Mouse (Mus musculus): ENCODE measurements around the gene Actr6.
"Not testable (repeated sequence)": the region's sequence is repeated elsewhere in the genome, so short reads cannot be mapped to it uniquely, and the experiment has no call there.

The Actr6 gene

GRCm38 (mm10) chr10:89682157-89682556 is 49.9 kb downstream of the Actr6 start:
- DNase-seq (ENCODE audit: extremely low read depth, low read depth, low spot score), result no peak

- peak; percentile 94 for DNase-seq (ENCODE audit: extremely low read depth, low read depth, low spot score)
Measured at GRCm38 (mm10) chr10:89681706-89682105, 50.4 kb downstream of the Actr6 start.

- DNase-seq (ENCODE audit: extremely low read depth, low read depth, low spot score), result no peak
Measured at GRCm38 (mm10) chr10:89680517-89680916, 51.6 kb downstream of the Actr6 start.

GRCm38 (mm10) chr10:89679448-89679847 is 52.6 kb downstream of the Actr6 start:
- DNase-seq (ENCODE audit: extremely low read depth, low read depth, low spot score), result no peak

- DNase-seq (ENCODE audit: extremely low read depth, low read depth, low spot score), result no peak
Measured at GRCm38 (mm10) chr10:89678054-89678453, 54.0 kb downstream of the Actr6 start.

- DNase-seq (ENCODE audit: extremely low read depth, low read depth, low spot score), result no peak
Measured at GRCm38 (mm10) chr10:89676609-89677008, 55.5 kb downstream of the Actr6 start.

GRCm38 (mm10) chr10:89670371-89670770 is 61.7 kb downstream of the Actr6 start:
- not testable (repeated sequence) for DNase-seq (ENCODE audit: extremely low read depth, low read depth, low spot score)

GRCm38 (mm10) chr10:89667571-89667970 is 64.5 kb downstream of the Actr6 start:
- no peak for DNase-seq (ENCODE audit: extremely low read depth, low read depth, low spot score)

- no peak for DNase-seq (ENCODE audit: extremely low read depth, low read depth, low spot score)
Measured at GRCm38 (mm10) chr10:89665679-89666078, 66.4 kb downstream of the Actr6 start.

- no peak for DNase-seq (ENCODE audit: extremely low read depth, low read depth, low spot score)
Measured at GRCm38 (mm10) chr10:89664977-89665645, 67.0 kb downstream of the Actr6 start.
